Mouse (Mus musculus) layer of hippocampus, adult 9-11 months (tissue): ENCODE measurements around the gene Cplx1.

ENCODE experiments used
- DNase-seq: peaks from one replicate; pipeline ENCODE4 v3.0.0; 2022

The Cplx1 gene

GRCm38 (mm10) chr5:108549489-108550206 lies at the start of gene Cplx1:
Cplx1 (minus strand) TSS chr5:108550024.
- peak; percentile 58 for DNase-seq

DNA sequence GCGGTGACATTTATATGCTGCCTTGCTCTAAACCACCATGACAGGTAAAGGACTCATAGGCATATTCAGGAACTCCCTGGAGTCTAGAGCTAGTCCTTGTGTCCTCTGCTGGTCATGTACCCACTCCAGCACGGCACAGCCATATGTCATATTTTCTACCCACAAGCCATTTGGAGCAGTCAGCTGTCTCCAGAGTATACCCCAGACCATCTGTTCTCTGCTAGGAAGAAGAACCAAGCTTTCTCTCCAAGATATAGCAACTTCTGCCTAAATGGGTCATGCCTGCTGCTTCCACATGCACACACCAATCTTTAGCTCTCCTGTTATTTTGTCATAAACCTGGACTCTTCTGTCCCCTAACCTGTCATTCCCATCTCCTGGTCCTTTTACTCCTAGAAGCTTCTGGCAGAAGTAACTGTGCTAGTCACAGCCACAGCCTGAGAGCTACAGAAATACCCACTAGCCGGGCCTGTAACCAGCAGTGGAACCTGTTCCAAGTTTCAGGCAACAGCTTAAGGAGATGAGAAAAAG lies 31.6 kb upstream of the Cplx1 start:
- peak; percentile 71 for DNase-seq

- DNase-seq: no peak
Observed at GRCm38 (mm10) chr5:108573054-108573453, 23.2 kb upstream of the Cplx1 start.

DNA sequence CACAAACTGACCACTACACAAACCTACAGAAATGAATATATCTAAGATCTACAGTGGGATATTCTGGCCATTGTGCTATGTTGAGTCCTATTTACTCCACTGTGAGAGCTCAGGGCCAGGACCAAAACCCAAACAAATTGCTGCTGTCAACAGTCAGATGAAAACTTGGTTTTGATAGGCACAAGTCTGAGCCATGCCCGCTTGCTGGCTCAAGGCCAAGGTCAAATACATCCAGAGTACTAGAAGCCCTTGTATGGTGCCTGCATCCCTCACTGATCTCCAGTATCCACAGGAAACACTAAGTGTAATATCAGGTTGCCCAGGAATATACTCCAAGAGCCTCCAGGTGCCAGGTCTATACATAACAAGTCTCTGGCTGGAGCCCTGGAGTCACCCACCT lies 21.2 kb upstream of the Cplx1 start:
- no peak for DNase-seq

DNA sequence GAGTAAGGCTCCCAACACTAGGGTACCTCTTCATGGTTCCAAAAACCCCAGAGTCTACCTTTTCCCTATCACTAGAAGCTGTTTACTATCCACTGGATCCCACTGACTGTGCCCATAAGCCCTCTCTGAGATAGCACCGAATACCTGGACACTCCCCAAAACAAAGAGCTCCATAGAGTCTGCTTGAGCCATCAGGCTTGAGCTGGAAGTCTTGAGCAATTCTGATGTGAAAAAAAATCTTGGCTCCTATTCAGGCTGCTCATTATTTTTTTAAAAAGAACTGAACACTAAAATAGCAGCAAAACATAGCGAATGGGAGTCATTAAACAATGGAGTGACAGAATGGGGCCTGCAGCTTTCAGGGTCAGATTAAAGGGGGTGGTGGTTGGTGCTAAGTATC lies 17.3 kb upstream of the Cplx1 start:
- DNase-seq: no peak

DNA sequence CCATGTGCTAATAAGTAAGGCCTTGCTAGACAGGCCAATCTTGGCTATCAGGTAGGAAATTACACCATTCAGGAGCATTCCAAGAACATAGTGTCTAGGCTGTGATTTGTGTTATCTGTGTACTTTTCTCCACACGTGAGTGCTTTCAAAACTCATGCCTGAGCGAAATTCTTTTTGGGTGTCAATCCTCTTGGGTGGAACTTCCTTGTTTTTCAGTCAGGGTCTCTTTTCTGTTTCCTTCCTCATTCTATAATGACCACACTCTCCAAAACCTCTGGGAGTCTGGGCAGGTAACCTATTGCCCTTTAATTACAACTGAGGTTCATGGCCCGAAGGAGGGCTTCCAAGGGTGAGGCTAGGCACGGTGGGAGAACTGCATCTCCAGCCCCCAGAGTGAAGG lies 16.7 kb upstream of the Cplx1 start:
- DNase-seq: no peak

GRCm38 (mm10) chr5:108565381-108565780 lies 15.6 kb upstream of the Cplx1 start:
- no peak for DNase-seq

DNA sequence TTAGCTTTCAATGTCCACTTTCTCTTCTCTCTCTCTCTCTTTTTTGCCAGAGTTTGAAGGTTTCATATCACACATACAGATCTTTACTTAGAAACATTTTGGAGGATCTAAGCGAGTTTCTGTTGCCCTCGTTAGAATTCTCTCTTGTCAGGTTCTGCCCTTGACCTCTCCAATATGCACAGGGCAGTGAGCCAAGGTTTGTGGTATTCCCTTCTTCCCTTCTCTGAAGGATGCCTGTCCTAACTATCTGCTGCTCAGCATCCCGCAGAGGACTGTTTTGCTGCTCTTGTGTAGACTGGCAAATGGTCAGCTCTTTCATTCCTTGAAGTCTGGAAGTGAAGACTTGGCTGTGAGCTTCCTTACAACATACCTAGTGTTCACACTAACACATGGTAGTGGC lies 14.5 kb upstream of the Cplx1 start:
- no peak for DNase-seq

DNA sequence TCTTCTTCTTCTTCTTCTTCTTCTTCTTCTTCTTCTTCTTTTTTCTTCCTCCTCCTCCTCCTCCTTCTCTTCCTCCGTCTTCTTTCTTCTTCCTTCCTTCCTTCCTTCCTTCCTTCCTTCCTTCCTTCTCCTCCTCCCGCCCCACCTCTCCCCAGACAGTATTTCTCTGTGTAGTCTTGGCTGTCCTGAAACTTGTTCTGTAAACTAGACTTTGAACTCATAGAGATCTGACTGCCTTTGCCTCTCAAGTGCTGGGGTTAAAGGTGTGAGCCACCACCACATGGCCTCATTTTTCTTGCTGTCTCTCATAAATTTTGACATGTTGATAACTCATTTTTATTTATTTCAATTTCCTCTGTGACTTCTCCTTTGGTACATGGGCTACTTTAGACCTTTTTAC lies 12.7 kb upstream of the Cplx1 start:
- DNase-seq: no peak

DNA sequence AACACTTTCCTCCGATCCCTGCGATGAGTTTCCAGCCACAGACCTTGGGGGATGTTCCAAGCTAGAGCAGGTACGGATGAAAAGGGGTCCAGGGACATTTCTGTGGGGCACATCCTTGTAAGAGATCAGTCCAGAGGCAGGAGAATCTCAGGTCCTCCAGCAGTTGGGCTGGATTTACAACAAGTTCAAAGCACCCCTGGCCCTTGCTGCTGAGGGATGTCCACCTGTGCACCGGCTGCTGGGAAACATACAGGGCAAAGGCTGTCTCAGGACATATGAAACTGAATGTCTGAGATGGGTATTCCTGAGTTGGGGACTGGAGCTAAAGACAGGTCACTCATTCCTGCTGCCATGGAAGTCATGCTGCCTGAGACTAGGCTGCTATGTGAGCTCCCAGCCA lies 7.2 kb upstream of the Cplx1 start:
- no peak for DNase-seq

- DNase-seq: no peak
Observed at GRCm38 (mm10) chr5:108554041-108554440, 4.2 kb upstream of the Cplx1 start.

DNA sequence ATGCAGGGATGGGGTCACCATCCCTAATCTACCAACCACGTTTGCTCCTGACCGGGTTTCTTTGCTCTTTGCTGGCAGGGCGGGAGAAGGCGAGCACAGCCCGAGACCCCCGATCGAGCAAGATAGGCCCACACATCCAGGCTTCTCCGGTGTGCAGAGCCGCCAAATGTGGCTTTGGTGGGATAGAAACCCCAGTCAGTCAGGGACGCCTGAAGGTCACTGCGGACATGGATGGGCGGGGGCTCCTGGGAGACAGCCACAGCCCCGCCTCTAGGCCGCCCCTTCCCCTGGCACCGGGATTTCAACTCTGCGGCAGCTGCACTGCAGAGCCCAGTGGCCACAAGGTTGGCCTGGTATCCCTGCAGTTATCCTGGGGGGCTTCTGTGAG lies 377 bp upstream of the Cplx1 start:
- DNase-seq: no peak

- DNase-seq: no peak
Observed at GRCm38 (mm10) chr5:108549137-108549488, 711 bp downstream of the Cplx1 start.

GRCm38 (mm10) chr5:108547636-108548035 lies 2.2 kb downstream of the Cplx1 start:
- no peak for DNase-seq

GRCm38 (mm10) chr5:108543516-108544291 lies 6.1 kb downstream of the Cplx1 start:
- no peak for DNase-seq

DNA sequence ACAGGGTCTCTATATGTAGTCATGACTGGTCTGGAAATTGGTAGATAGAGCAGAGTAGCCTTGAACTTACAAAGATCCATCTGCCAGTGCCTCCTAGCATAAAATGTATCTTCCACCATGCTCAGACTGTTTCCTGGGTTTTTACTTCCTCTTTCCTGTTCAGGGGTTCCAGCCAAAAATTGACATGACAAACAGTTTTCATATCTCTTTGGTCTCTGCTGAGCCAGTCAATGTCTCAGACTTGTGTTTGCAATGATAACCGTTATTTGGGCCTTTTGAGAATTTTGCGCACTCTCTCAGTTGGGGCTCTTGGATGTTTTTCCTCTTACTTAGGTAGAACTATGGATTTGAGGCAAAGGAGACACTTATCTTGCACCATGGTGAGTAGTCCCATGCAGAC lies 15.6 kb downstream of the Cplx1 start:
- DNase-seq: no peak

DNA sequence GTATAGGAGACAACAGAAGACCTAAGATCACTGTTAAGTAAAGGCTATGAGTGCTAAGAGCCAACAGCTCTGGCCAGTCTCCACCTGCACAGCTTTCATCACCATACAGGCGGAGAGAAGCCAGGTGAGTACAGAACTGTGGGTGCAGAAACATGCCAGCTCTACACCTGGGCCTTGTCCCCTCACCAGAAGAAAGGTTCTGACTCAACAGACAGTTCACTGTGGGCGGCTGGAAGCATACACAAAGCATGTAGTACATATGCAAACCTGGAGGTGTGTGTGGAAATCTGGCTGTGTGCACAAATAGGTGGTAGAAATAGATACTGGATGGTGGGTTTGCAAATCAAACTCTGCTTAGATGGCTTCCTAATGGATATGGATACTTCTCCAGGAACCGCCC lies 27.2 kb downstream of the Cplx1 start:
- DNase-seq: peak; percentile 52

- DNase-seq: no peak
Observed at GRCm38 (mm10) chr5:108521896-108522295, 27.9 kb downstream of the Cplx1 start.

DNA sequence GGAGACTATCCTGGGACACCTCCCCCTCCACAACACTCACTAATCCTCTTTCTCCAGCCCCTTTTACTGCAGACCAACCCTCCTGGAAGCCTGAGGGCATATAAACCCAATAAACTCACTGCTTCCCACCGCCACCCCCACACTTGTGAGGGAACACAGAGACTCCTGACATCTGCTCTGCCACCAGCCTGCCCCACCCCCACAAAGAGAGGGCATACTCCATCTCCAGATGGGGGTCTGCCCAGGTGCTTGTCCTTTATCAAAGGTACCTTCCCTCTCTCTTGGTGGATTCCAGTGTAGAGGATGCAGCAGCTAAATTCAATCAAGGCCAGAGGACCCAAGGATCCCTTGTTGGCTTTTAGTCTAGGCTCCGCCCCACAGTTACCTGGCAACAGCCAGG lies 28.8 kb downstream of the Cplx1 start:
- peak; percentile 44 for DNase-seq

DNA sequence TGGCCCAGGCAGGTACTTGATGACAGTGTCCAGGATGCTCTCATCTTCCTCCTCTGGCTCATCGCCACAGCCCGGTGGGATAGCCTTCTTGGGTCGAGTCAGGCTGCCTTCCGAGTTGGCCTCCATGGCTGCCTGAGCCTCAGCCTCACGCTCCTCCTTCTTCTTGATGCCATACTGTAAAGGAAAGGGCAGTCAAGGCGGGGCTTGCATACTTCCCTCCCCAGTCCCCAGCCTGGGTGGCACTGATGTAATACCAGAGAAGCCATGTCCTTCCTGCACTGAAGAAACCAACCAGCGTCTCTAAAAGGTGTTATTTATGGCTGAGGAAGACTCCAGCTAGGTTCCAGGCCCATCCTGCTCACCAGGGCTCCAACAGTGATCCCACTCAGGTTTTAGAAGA lies 29.7 kb downstream of the Cplx1 start:
- DNase-seq: no peak

DNA sequence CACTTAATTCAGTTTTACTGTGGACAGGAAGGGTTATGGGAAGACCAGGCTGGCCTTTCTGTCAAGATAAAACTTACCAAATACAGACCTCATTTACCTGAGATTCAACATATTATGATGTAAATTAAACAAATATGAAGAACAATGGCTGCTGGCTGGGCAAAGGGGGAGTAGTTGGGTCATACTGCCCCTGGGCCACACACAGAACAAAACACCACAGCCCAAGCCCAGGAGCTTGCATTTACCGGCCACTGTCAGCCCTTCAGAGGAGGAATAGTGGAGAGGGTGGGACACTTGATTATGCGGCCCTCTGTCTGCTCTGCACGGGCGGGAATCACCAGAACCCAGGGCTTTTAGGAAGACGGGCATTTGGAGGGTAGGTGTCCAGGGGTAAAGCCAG lies 30.9 kb downstream of the Cplx1 start:
- DNase-seq: no peak

DNA sequence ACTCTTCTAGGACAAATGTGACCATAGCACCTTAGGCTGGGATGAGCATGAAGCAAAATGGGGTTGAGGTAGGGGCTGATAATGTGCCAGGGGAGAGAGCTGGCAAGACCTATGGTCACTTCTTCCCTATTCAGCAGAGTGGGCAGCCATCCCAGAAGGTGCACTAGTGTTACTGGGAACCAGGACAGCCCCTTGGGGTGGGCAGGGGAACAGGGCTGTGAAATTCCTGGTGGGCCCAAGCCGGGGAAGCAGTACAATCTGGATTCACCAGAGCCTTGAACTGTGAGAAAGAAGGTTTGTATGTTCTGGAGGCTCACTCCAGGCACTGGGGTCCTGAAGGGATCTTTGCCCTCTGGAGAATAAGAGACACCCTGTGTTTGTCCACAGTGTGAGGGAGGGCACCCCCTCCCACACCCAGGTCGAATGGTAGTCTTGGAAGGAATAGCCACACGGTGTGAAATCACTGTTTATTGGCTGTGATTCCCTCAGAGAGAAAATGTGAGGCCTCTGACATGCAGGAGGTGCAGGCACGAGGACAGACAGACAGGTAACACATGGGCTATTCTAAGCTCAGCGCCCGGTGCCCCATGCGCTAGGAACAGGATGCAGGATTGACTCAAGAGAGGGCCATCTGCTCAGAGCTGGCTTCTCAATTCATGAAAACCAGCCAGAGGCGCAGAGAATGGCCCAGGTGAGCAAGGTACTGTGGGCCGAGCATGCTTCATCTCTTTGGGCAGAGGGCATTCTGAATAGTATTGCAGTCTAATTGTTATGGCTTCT lies 31.5 kb downstream of the Cplx1 start:
- no peak for DNase-seq

DNA sequence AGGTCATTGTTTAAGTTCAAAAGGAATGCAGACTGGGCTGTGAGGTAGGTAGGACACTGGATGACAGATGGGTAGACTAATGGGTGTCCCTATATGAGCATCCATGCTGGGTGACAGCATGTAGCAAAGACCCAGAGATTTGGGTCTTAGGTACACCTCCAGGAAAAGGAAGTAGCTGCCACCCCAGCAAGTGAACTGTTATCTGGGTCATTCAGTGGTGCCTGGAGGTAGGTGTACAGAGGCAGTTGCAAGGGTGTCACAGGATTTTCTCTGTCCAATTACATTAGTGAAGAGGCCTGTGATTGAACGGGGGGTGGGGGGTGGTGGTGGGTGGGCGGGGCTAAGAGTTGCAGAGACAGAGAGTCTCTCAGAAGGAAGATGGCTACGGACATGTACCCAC lies 33.2 kb downstream of the Cplx1 start:
- DNase-seq: no peak
